In genomic region chr7:100372452-100372980, GRCm38 (mm10) we compare ENCODE assay signal across 8 mouse cellular contexts. TPM values are rescaled to one million over a fixed set of nuclear protein-coding genes. Genes with fewer than 3 reads are reported as not detected.
DNase-seq lines count a peak whose midpoint lies in the region; ATAC-seq and TF ChIP-seq lines count a peak whose summit lies in the region.

No protein-coding gene starts in this region.

- peak overlapping the region; percentile 54 for H3K4me2 ChIP-seq in intestine, embryonic 15.5 days (replicated peaks)
- peak overlapping the region; percentile 75 for H3K4me2 ChIP-seq in myocyte (ENCODE audit: low read depth)

- H3K9ac ChIP-seq in intestine, embryonic 15.5 days, result peak overlapping the region; percentile 34

- no peak for TF ChIP-seq POLR2A in lung, adult 2 months (IDR thresholded peaks at IDR 0.05; ENCODE audit: borderline replicate concordance, extremely low read depth, low read depth, low read length)
- no peak for TF ChIP-seq POLR2A in myocyte (IDR thresholded peaks at IDR 0.05; ENCODE audit: insufficient read length, low read depth)

- H3K27me3 ChIP-seq in embryonic facial prominence, embryonic 10.5 days (replicated peaks; ENCODE audit: low read depth, poor library complexity, severe bottlenecking), result no peaks in the 10 kb centered on the region
- no peaks in the 10 kb centered on the region for H3K27me3 ChIP-seq in intestine, embryonic 15.5 days (replicated peaks)
- no peaks in the 10 kb centered on the region for H3K27me3 ChIP-seq in myocyte (ENCODE audit: control insufficient read depth, insufficient read depth, insufficient read length)

- H3ac ChIP-seq in myocyte (ENCODE audit: control insufficient read depth, insufficient read length), result no peak overlapping the region

- H3K36me3 ChIP-seq in embryonic facial prominence, embryonic 10.5 days (replicated peaks), result peaks cover 38% of the 10 kb centered on the region
- H3K36me3 ChIP-seq in intestine, embryonic 15.5 days, result peaks cover 2% of the 10 kb centered on the region; the same call in 1 of the 2 replicates
- peaks cover 4% of the 10 kb centered on the region for H3K36me3 ChIP-seq in myocyte (ENCODE audit: control insufficient read depth, insufficient read depth)

- peak overlapping the region; percentile 67 for H3K4me3 ChIP-seq in lung, adult 2 months (replicated peaks; ENCODE audit: extremely low read depth, low read depth, low read length)
- peak overlapping the region; percentile 93 for H3K4me3 ChIP-seq in embryonic facial prominence, embryonic 10.5 days
- H3K4me3 ChIP-seq in intestine, embryonic 15.5 days (replicated peaks), result peak overlapping the region; percentile 70
- peak overlapping the region; percentile 68 for H3K4me3 ChIP-seq in myocyte

- peaks cover 33% of the 10 kb centered on the region for H3K79me2 ChIP-seq in myocyte (ENCODE audit: control insufficient read depth, insufficient read depth)

- H3K4me1 ChIP-seq in lung, adult 2 months (ENCODE audit: control insufficient read depth, insufficient read depth, low read length), result no peaks in the 10 kb centered on the region; the same call in 1 of the 2 replicates
- peaks cover 26% of the 10 kb centered on the region for H3K4me1 ChIP-seq in embryonic facial prominence, embryonic 10.5 days
- H3K4me1 ChIP-seq in intestine, embryonic 15.5 days (replicated peaks), result peaks cover 8% of the 10 kb centered on the region; the same call in 1 of the 2 replicates

- H3K9me3 ChIP-seq in embryonic facial prominence, embryonic 10.5 days, result no peaks in the 10 kb centered on the region
- H3K9me3 ChIP-seq in intestine, embryonic 15.5 days, result no peaks in the 10 kb centered on the region

- no peak for TF ChIP-seq CTCF in lung, adult 2 months (IDR thresholded peaks at IDR 0.05; ENCODE audit: insufficient read depth, low read length)

- WGBS in lung, adult 2 months, result 6% methylated on average over 17 of the region's 17 CpGs
- WGBS in embryonic facial prominence, embryonic 10.5 days, result 8% methylated on average over 17 of the region's 17 CpGs
- 6% methylated on average over 17 of the region's 17 CpGs for WGBS in intestine, embryonic 15.5 days

- no peak for ATAC-seq in intestine, embryonic 15.5 days
- ATAC-seq in frontal cortex, adult (ENCODE audit: low TSS enrichment), result no peak

- H3K27ac ChIP-seq in embryonic facial prominence, embryonic 10.5 days (replicated peaks), result peak overlapping the region; percentile 91
- H3K27ac ChIP-seq in intestine, embryonic 15.5 days, result peak overlapping the region; percentile 68

- DNase-seq in lung, adult 2 months, result no peak
- no peak for DNase-seq in lung, postnatal 14 days
- DNase-seq in embryonic facial prominence, embryonic 10.5 days (ENCODE audit: low spot score), result no peak
- no peak for DNase-seq in spleen, postnatal 10 days (ENCODE audit: low spot score in 2 of 2)
- DNase-seq in cerebellum, postnatal 25 days, result no peak

TF ChIP-seq in myocyte, 11 proteins besides CTCF, POLR2A, EP300 and RAD21:
- no peak for TF ChIP-seq MYOG (IDR thresholded peaks at IDR 0.05; ENCODE audit: control insufficient read depth in 1 of 3, insufficient read depth in 1 of 3, insufficient read length in 2 of 3, low read depth in 2 of 3)
- TF ChIP-seq MAX (IDR thresholded peaks at IDR 0.05; ENCODE audit: low read depth), result no peak
- no peak for TF ChIP-seq POLR2AphosphoS2 (IDR thresholded peaks at IDR 0.05; ENCODE audit: insufficient read length, low read depth)
- TF ChIP-seq CEBPB (IDR thresholded peaks at IDR 0.05; ENCODE audit: insufficient read depth, poor library complexity, severe bottlenecking), result no peak
- TF ChIP-seq MYOD1 (IDR thresholded peaks at IDR 0.05; ENCODE audit: control insufficient read depth in 1 of 3, insufficient read length in 2 of 3, low read depth in 2 of 3), result no peak
TF ChIP-seq in myocyte: peak in this region for 0.

RNA-seq across cellular contexts. Expression of gene Ppme1, which starts 0.4 kb away (rescaled TPM):
- polyA plus RNA-seq in lung, adult 2 months (2012; rRNA removed), result 77.0 and 93.3 TPM in 2 replicates
- 83.0 and 88.8 TPM in 2 replicates for polyA plus RNA-seq in embryonic facial prominence, embryonic 10.5 days (2016; fragmentation: Nextera tagmentation; extraction: Ambion mirVana)
- 50.6 and 51.3 TPM in 2 replicates for polyA plus RNA-seq in intestine, embryonic 15.5 days (2015; fragmentation: Nextera tagmentation; extraction: Ambion mirVana)
- 46.8 TPM for polyA plus RNA-seq in myocyte (2012; fragmentation: generic; extraction: Trizol)

RNA-seq across cellular contexts. Expression of gene C2cd3, which starts 0.5 kb away (rescaled TPM):
- 14.7 and 16.6 TPM in 2 replicates for polyA plus RNA-seq in lung, adult 2 months (2012; rRNA removed)
- polyA plus RNA-seq in embryonic facial prominence, embryonic 10.5 days (2016; fragmentation: Nextera tagmentation; extraction: Ambion mirVana), result 37.5 and 38.8 TPM in 2 replicates
- polyA plus RNA-seq in intestine, embryonic 15.5 days (2015; fragmentation: Nextera tagmentation; extraction: Ambion mirVana), result 13.3 and 15.5 TPM in 2 replicates
- 6.0 TPM for polyA plus RNA-seq in myocyte (2012; fragmentation: generic; extraction: Trizol)
